Mouse (Mus musculus): ENCODE measurements around the gene Gm9639.
"Not testable (repeated sequence)": the region's sequence is repeated elsewhere in the genome, so short reads cannot be mapped to it uniquely, and the experiment has no call there.

Gm9639 gene

DNA sequence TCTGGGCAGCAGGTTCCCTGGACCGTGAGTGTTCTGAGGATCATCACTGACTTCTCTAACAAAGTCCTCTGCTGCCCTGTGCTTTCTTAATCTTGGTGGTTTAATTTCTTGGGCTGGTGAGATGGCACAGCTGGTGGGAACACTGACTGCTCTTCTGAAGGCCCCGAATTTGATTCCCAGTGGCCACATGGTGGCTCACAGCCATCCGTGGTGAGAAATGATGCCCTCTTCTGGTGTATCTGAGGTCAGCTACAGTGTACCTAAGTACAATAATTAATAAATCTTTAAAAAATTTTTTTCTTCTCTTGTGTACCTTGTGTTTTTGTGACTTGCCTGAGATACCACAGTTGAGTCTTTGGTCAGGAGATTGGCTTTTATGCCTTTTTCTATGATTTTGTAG lies 42.6 kb downstream of the Gm9639 start:
- not testable (repeated sequence) for DNase-seq (ENCODE audit: low spot score)

DNA sequence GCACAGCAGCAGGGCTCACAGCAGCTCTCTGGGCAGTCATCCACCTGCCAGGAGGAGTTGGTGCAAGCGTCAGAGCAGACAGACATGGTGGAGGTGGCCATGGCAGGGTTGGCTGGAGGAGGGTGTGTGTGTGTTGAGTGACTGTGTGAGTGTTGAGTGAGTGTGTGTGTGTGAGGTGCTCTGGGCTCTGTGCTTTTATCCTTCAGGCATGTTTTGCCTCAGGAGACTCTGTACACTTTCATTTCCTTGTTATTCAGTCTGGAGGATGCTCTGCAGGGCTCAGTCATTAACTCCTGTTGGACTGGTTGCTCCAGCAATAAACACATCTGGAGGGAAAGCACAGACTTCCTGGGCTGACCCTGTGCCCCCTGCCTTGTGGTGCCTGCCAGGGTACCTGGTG lies 43.6 kb downstream of the Gm9639 start, which contains the start of gene Gm9736:
TSS of gene Gm9736 (minus strand) at position 101 of the 400 bp plus-strand sequence.
- not testable (repeated sequence) for DNase-seq (ENCODE audit: low spot score)

DNA sequence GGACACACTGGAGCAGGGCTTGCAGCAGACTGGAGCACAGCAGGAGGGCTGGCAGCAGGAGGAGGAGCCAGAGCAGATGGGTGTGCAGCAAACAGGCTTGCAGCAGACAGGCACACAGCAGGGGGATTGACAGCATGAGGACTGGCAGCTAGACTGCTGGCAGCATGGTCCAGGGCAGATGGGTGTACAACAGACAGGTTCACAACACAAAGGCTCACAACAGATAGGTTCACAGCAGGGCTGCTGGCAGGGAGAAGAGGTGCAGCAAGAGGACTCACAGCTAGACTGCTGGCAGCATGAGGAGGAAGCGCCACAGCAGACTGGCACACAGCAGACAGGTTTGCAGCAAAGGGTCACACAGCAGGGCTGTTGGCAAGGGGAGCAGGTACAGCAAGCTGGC lies 44.2 kb downstream of the Gm9639 start:
- DNase-seq (ENCODE audit: low spot score), result not testable (repeated sequence)

All from layer of hippocampus, adult 11-12 months (tissue).